8 mouse cellular contexts compared by ENCODE assay signal in genomic region chr5:113789075-113789788, GRCm38 (mm10). TPM values are rescaled to one million over a fixed set of nuclear protein-coding genes. Genes with fewer than 3 reads are reported as not detected.
A peak's percentile ranks its signal among the peaks of the same experiment; 100 is the strongest.
DNase-seq lines count a peak whose midpoint lies in the region; ATAC-seq and TF ChIP-seq lines count a peak whose summit lies in the region.
"Had no signal": no experiment of that assay in that cellular context is flagged by ENCODE, and none has a peak within 500 bp of the region (broad histone marks: within the 10 kb centered on the region; RNA-seq: fewer than 3 reads in every experiment).

No protein-coding gene starts in this region.

- no peak for ATAC-seq in liver, postnatal 0 days
- peak; percentile 69 for ATAC-seq in intestine, embryonic 15.5 days
- no peak for ATAC-seq in neural tube, embryonic 15.5 days (ENCODE audit: low FRiP score)

- H3K36me3 ChIP-seq in liver, postnatal 0 days (replicated peaks; ENCODE audit: insufficient read depth, low read length), result no peaks in the 10 kb centered on the region
- no peaks in the 10 kb centered on the region for H3K36me3 ChIP-seq in intestine, embryonic 15.5 days
- H3K36me3 ChIP-seq in neural tube, embryonic 15.5 days, result no peaks in the 10 kb centered on the region
- H3K36me3 ChIP-seq: liver, embryonic 15.5 days had no signal

- peak; percentile 45 for DNase-seq in liver
- no peak for DNase-seq in liver, postnatal 0 days
- peak; percentile 61 to 85 for DNase-seq in kidney, postnatal 25 days
- DNase-seq in cerebellum, postnatal 36 days, result no peak
- DNase-seq in cerebellum, adult 9-10 months, result no peak

- no peak for TF ChIP-seq CTCF in liver, postnatal 0 days (IDR thresholded peaks at IDR 0.05; ENCODE audit: low read depth)

- no peak overlapping the region for H3K4me3 ChIP-seq in liver, postnatal 0 days (ENCODE audit: low read depth, low read length)
- no peak overlapping the region for H3K4me3 ChIP-seq in intestine, embryonic 15.5 days (replicated peaks)
- no peak overlapping the region for H3K4me3 ChIP-seq in neural tube, embryonic 15.5 days (replicated peaks)
- H3K4me3 ChIP-seq: liver, embryonic 15.5 days had no signal

- peaks cover 24% of the 10 kb centered on the region for H3K4me1 ChIP-seq in liver, postnatal 0 days (ENCODE audit: insufficient read depth)
- H3K4me1 ChIP-seq in intestine, embryonic 15.5 days (replicated peaks), result peaks cover 27% of the 10 kb centered on the region
- peaks cover 13% of the 10 kb centered on the region for H3K4me1 ChIP-seq in neural tube, embryonic 15.5 days

- TF ChIP-seq EP300 in liver, postnatal 0 days (IDR thresholded peaks at IDR 0.05; ENCODE audit: low read depth), result no peak

- H3K27ac ChIP-seq in liver, postnatal 0 days (ENCODE audit: low read depth), result no peak overlapping the region
- H3K27ac ChIP-seq in intestine, embryonic 15.5 days, result peak overlapping the region; percentile 78
- 0 out of 2 replicates have a peak overlapping the region, but pooled peaks have one; percentile 18 for H3K27ac ChIP-seq in neural tube, embryonic 15.5 days (replicated peaks)
- H3K27ac ChIP-seq: liver, embryonic 15.5 days had no signal

- H3K4me2 ChIP-seq in liver, postnatal 0 days (ENCODE audit: low read depth, low read length), result no peak overlapping the region
- H3K4me2 ChIP-seq in intestine, embryonic 15.5 days (replicated peaks), result peak overlapping the region; percentile 11; the same call in 1 of the 2 replicates
- H3K4me2 ChIP-seq in neural tube, embryonic 15.5 days, result no peak overlapping the region
- H3K4me2 ChIP-seq: liver, embryonic 15.5 days had no signal

- no peaks in the 10 kb centered on the region for H3K9me3 ChIP-seq in liver, postnatal 0 days (ENCODE audit: low read length)
- no peaks in the 10 kb centered on the region for H3K9me3 ChIP-seq in intestine, embryonic 15.5 days
- no peaks in the 10 kb centered on the region for H3K9me3 ChIP-seq in neural tube, embryonic 15.5 days (replicated peaks)
- H3K9me3 ChIP-seq: liver, embryonic 15.5 days had no signal

- H3K27me3 ChIP-seq in liver, postnatal 0 days (ENCODE audit: insufficient read depth, low read length), result no peaks in the 10 kb centered on the region
- H3K27me3 ChIP-seq in intestine, embryonic 15.5 days (replicated peaks), result no peaks in the 10 kb centered on the region
- no peaks in the 10 kb centered on the region for H3K27me3 ChIP-seq in neural tube, embryonic 15.5 days (replicated peaks)
- H3K27me3 ChIP-seq: liver, embryonic 15.5 days had no signal

- 76% methylated on average over 7 of the region's 7 CpGs for WGBS in liver, postnatal 0 days (ENCODE audit: insufficient replicate concordance)
- 21% methylated on average over 7 of the region's 7 CpGs for WGBS in intestine, embryonic 15.5 days
- WGBS in neural tube, embryonic 15.5 days, result 13% methylated on average over 7 of the region's 7 CpGs

- H3K9ac ChIP-seq in liver, postnatal 0 days (replicated peaks), result no peak overlapping the region
- no peak overlapping the region for H3K9ac ChIP-seq in intestine, embryonic 15.5 days
- no peak overlapping the region; the same call in 1 of the 2 replicates for H3K9ac ChIP-seq in neural tube, embryonic 15.5 days (replicated peaks)
- H3K9ac ChIP-seq: liver, embryonic 15.5 days had no signal

RNA-seq across cellular contexts. Expression of gene Tmem119, which starts 11.1 kb away (rescaled TPM):
- 3.2 and 3.4 TPM in 2 replicates for polyA plus RNA-seq in liver, postnatal 0 days (2015; fragmentation: Nextera tagmentation; extraction: Ambion mirVana)
- 57.5 and 61.9 TPM in 2 replicates for polyA plus RNA-seq in intestine, embryonic 15.5 days (2015; fragmentation: Nextera tagmentation; extraction: Ambion mirVana)
- 12.1 and 23.1 TPM in 2 replicates for polyA plus RNA-seq in neural tube, embryonic 15.5 days (2015; fragmentation: Nextera tagmentation; extraction: Ambion mirVana)

RNA-seq across cellular contexts. Expression of gene Iscu, which starts 16.7 kb away (rescaled TPM):
- 109 TPM in 2 replicates for polyA plus RNA-seq in liver, postnatal 0 days (2015; fragmentation: Nextera tagmentation; extraction: Ambion mirVana)
- polyA plus RNA-seq in intestine, embryonic 15.5 days (2015; fragmentation: Nextera tagmentation; extraction: Ambion mirVana), result 107 and 115 TPM in 2 replicates
- polyA plus RNA-seq in neural tube, embryonic 15.5 days (2015; fragmentation: Nextera tagmentation; extraction: Ambion mirVana), result 88.6 and 90.9 TPM in 2 replicates

RNA-seq across cellular contexts. Expression of gene Sart3, which starts 16.9 kb away (rescaled TPM):
- polyA plus RNA-seq in liver, postnatal 0 days (2015; fragmentation: Nextera tagmentation; extraction: Ambion mirVana), result 6.9 and 7.9 TPM in 2 replicates
- 40.2 and 43.8 TPM in 2 replicates for polyA plus RNA-seq in intestine, embryonic 15.5 days (2015; fragmentation: Nextera tagmentation; extraction: Ambion mirVana)
- polyA plus RNA-seq in neural tube, embryonic 15.5 days (2015; fragmentation: Nextera tagmentation; extraction: Ambion mirVana), result 40.7 and 42.3 TPM in 2 replicates

RNA-seq across cellular contexts. Expression of gene Selplg, which starts 43.2 kb away (rescaled TPM):
- polyA plus RNA-seq in liver, postnatal 0 days (2015; fragmentation: Nextera tagmentation; extraction: Ambion mirVana), result 18.9 and 21.5 TPM in 2 replicates
- 3.4 and 4.4 TPM in 2 replicates for polyA plus RNA-seq in intestine, embryonic 15.5 days (2015; fragmentation: Nextera tagmentation; extraction: Ambion mirVana)
- 2.3 and 27.7 TPM in 2 replicates for polyA plus RNA-seq in neural tube, embryonic 15.5 days (2015; fragmentation: Nextera tagmentation; extraction: Ambion mirVana)

RNA-seq across cellular contexts. Expression of gene Ficd, which starts 53.6 kb away (rescaled TPM):
- 2.6 and 2.8 TPM in 2 replicates for polyA plus RNA-seq in liver, postnatal 0 days (2015; fragmentation: Nextera tagmentation; extraction: Ambion mirVana)
- 5.4 and 6.2 TPM in 2 replicates for polyA plus RNA-seq in intestine, embryonic 15.5 days (2015; fragmentation: Nextera tagmentation; extraction: Ambion mirVana)
- 9.6 and 11.1 TPM in 2 replicates for polyA plus RNA-seq in neural tube, embryonic 15.5 days (2015; fragmentation: Nextera tagmentation; extraction: Ambion mirVana)

Comparison
In these comparisons a context has a peak if more than half of its experiments do, and no peak if none do; other contexts are left out.
1. DNase-seq: peak in liver (single experiment) and kidney, postnatal 25 days (2 of 2); none in liver, postnatal 0 days (single experiment), cerebellum, postnatal 36 days (0 of 2) and cerebellum, adult 9-10 months (single experiment).